Mouse (Mus musculus): Measurements from ENCODE around the gene Zfp652. TPM values are rescaled to one million over a fixed set of nuclear protein-coding genes. Genes with fewer than 3 reads are reported as not detected.

The Zfp652 gene
- polyA plus RNA-seq, 1 experiment from 2014 or later = 11.9 TPM

GRCm38 (mm10) chr11:95779366-95779765 lies 66.9 kb downstream of the Zfp652 start:
- Histone ChIP-seq H3K4me3 (ENCODE audit: low read depth, low read length) (no peak overlapping the region), H3K4me1 (replicated peaks; ENCODE audit: control insufficient read depth, insufficient read depth, low read length) (no peaks in the 10 kb centered on the region), H3K36me3 (ENCODE audit: control insufficient read depth, insufficient read depth, low read length) (no peaks in the 10 kb centered on the region), H3K4me2 (ENCODE audit: low read depth, low read length, severe bottlenecking) (no peak overlapping the region), H3K27ac (ENCODE audit: low read depth, low read length) (no peak overlapping the region), H3K9me3 (ENCODE audit: control insufficient read depth, low read length) (no peaks in the 10 kb centered on the region), H3K9ac (ENCODE audit: low read length) (no peak overlapping the region), H3K27me3 (ENCODE audit: control insufficient read depth, insufficient read depth, low read length) (no peaks in the 10 kb centered on the region)
- WGBS = 88% methylated on average over 4 of the region's 4 CpGs
- ATAC-seq (replicated peaks; ENCODE audit: low FRiP score) (no peak), DNase-seq (ENCODE audit: low spot score) (no peak)

- DNase-seq (ENCODE audit: low spot score) (no peak), ATAC-seq (replicated peaks; ENCODE audit: low FRiP score) (no peak)
- Histone ChIP-seq H3K9ac (ENCODE audit: low read length) (no peak overlapping the region), H3K36me3 (ENCODE audit: control insufficient read depth, insufficient read depth, low read length) (no peaks in the 10 kb centered on the region), H3K9me3 (ENCODE audit: control insufficient read depth, low read length) (no peaks in the 10 kb centered on the region; the same call in 1 of the 2 replicates), H3K27ac (ENCODE audit: low read depth, low read length) (no peak overlapping the region), H3K27me3 (ENCODE audit: control insufficient read depth, insufficient read depth, low read length) (no peaks in the 10 kb centered on the region), H3K4me1 (replicated peaks; ENCODE audit: control insufficient read depth, insufficient read depth, low read length) (no peaks in the 10 kb centered on the region), H3K4me2 (ENCODE audit: low read depth, low read length, severe bottlenecking) (no peak overlapping the region), H3K4me3 (ENCODE audit: low read depth, low read length) (no peak overlapping the region)
- WGBS = 94% methylated on average over 8 of the region's 8 CpGs
These were observed 68.0 kb downstream of the Zfp652 start for GRCm38 (mm10) chr11:95780480-95780879.

- Histone ChIP-seq H3K9ac (ENCODE audit: low read length) (no peak overlapping the region), H3K4me1 (replicated peaks; ENCODE audit: control insufficient read depth, insufficient read depth, low read length) (no peaks in the 10 kb centered on the region), H3K27me3 (ENCODE audit: control insufficient read depth, insufficient read depth, low read length) (no peaks in the 10 kb centered on the region), H3K36me3 (ENCODE audit: control insufficient read depth, insufficient read depth, low read length) (no peaks in the 10 kb centered on the region), H3K4me2 (ENCODE audit: low read depth, low read length, severe bottlenecking) (no peak overlapping the region), H3K27ac (ENCODE audit: low read depth, low read length) (no peak overlapping the region), H3K4me3 (ENCODE audit: low read depth, low read length) (no peak overlapping the region), H3K9me3 (ENCODE audit: control insufficient read depth, low read length) (no peaks in the 10 kb centered on the region; the same call in 1 of the 2 replicates)
- no peak for DNase-seq (ENCODE audit: low spot score)
- 84% methylated on average over 11 of the region's 11 CpGs for WGBS
- no peak for ATAC-seq (replicated peaks; ENCODE audit: low FRiP score)
These were observed 69.1 kb downstream of the Zfp652 start for GRCm38 (mm10) chr11:95781557-95781956.

GRCm38 (mm10) chr11:95783457-95783856 lies 71.0 kb downstream of the Zfp652 start:
- no peak overlapping the region for H3K4me2 ChIP-seq (ENCODE audit: low read depth, low read length, severe bottlenecking)
- H3K4me1 ChIP-seq (replicated peaks; ENCODE audit: control insufficient read depth, insufficient read depth, low read length) = no peaks in the 10 kb centered on the region
- DNase-seq (ENCODE audit: low spot score) (no peak), ATAC-seq (replicated peaks; ENCODE audit: low FRiP score) (no peak)
- 78% methylated on average over 4 of the region's 4 CpGs for WGBS
- no peak overlapping the region for H3K27ac ChIP-seq (ENCODE audit: low read depth, low read length)
- H3K27me3 ChIP-seq (ENCODE audit: control insufficient read depth, insufficient read depth, low read length) = no peaks in the 10 kb centered on the region
- no peaks in the 10 kb centered on the region for H3K36me3 ChIP-seq (ENCODE audit: control insufficient read depth, insufficient read depth, low read length)
- H3K4me3 ChIP-seq (ENCODE audit: low read depth, low read length) = no peak overlapping the region
- no peaks in the 10 kb centered on the region; the same call in 1 of the 2 replicates for H3K9me3 ChIP-seq (ENCODE audit: control insufficient read depth, low read length)
- no peak overlapping the region for H3K9ac ChIP-seq (ENCODE audit: low read length)

GRCm38 (mm10) chr11:95783958-95784357 lies 71.5 kb downstream of the Zfp652 start:
- H3K9me3 ChIP-seq (ENCODE audit: control insufficient read depth, low read length) = no peaks in the 10 kb centered on the region; the same call in 1 of the 2 replicates
- H3K27me3 ChIP-seq (ENCODE audit: control insufficient read depth, insufficient read depth, low read length) = no peaks in the 10 kb centered on the region
- no peak for ATAC-seq (replicated peaks; ENCODE audit: low FRiP score)
- no peaks in the 10 kb centered on the region for H3K36me3 ChIP-seq (ENCODE audit: control insufficient read depth, insufficient read depth, low read length)
- no peak for DNase-seq (ENCODE audit: low spot score)
- WGBS = 93% methylated on average over 9 of the region's 9 CpGs
- no peak overlapping the region for H3K4me2 ChIP-seq (ENCODE audit: low read depth, low read length, severe bottlenecking)
- H3K4me3 ChIP-seq (ENCODE audit: low read depth, low read length) = no peak overlapping the region
- no peaks in the 10 kb centered on the region for H3K4me1 ChIP-seq (replicated peaks; ENCODE audit: control insufficient read depth, insufficient read depth, low read length)
- H3K9ac ChIP-seq (ENCODE audit: low read length) = no peak overlapping the region
- H3K27ac ChIP-seq (ENCODE audit: low read depth, low read length) = no peak overlapping the region

- no peak overlapping the region for H3K4me3 ChIP-seq (ENCODE audit: low read depth, low read length)
- ATAC-seq (replicated peaks; ENCODE audit: low FRiP score) (no peak), DNase-seq (ENCODE audit: low spot score) (no peak)
- WGBS = 94% methylated on average over 4 of the region's 4 CpGs
- no peak overlapping the region for H3K27ac ChIP-seq (ENCODE audit: low read depth, low read length)
- no peak overlapping the region for H3K4me2 ChIP-seq (ENCODE audit: low read depth, low read length, severe bottlenecking)
- H3K9me3 ChIP-seq (ENCODE audit: control insufficient read depth, low read length) = no peaks in the 10 kb centered on the region; the same call in 1 of the 2 replicates
- H3K27me3 ChIP-seq (ENCODE audit: control insufficient read depth, insufficient read depth, low read length) = no peaks in the 10 kb centered on the region
- no peaks in the 10 kb centered on the region for H3K4me1 ChIP-seq (replicated peaks; ENCODE audit: control insufficient read depth, insufficient read depth, low read length)
- H3K9ac ChIP-seq (ENCODE audit: low read length) = no peak overlapping the region
- no peaks in the 10 kb centered on the region for H3K36me3 ChIP-seq (ENCODE audit: control insufficient read depth, insufficient read depth, low read length)
These were observed 73.2 kb downstream of the Zfp652 start for GRCm38 (mm10) chr11:95785675-95786074.

- 89% methylated on average over 6 of the region's 6 CpGs for WGBS
- DNase-seq (ENCODE audit: low spot score) (no peak), ATAC-seq (replicated peaks; ENCODE audit: low FRiP score) (no peak)
- Histone ChIP-seq H3K36me3 (ENCODE audit: control insufficient read depth, insufficient read depth, low read length) (no peaks in the 10 kb centered on the region), H3K4me2 (ENCODE audit: low read depth, low read length, severe bottlenecking) (no peak overlapping the region), H3K27ac (ENCODE audit: low read depth, low read length) (no peak overlapping the region), H3K4me3 (ENCODE audit: low read depth, low read length) (no peak overlapping the region), H3K9ac (ENCODE audit: low read length) (no peak overlapping the region), H3K27me3 (ENCODE audit: control insufficient read depth, insufficient read depth, low read length) (no peaks in the 10 kb centered on the region), H3K4me1 (replicated peaks; ENCODE audit: control insufficient read depth, insufficient read depth, low read length) (no peaks in the 10 kb centered on the region), H3K9me3 (ENCODE audit: control insufficient read depth, low read length) (no peaks in the 10 kb centered on the region; the same call in 1 of the 2 replicates)
These were observed 74.0 kb downstream of the Zfp652 start for GRCm38 (mm10) chr11:95786511-95786910.

- Histone ChIP-seq H3K9ac (ENCODE audit: low read length) (no peak overlapping the region), H3K36me3 (ENCODE audit: control insufficient read depth, insufficient read depth, low read length) (no peaks in the 10 kb centered on the region), H3K4me3 (ENCODE audit: low read depth, low read length) (no peak overlapping the region), H3K4me1 (replicated peaks; ENCODE audit: control insufficient read depth, insufficient read depth, low read length) (no peaks in the 10 kb centered on the region), H3K27me3 (ENCODE audit: control insufficient read depth, insufficient read depth, low read length) (no peaks in the 10 kb centered on the region), H3K27ac (ENCODE audit: low read depth, low read length) (no peak overlapping the region), H3K4me2 (ENCODE audit: low read depth, low read length, severe bottlenecking) (no peak overlapping the region), H3K9me3 (ENCODE audit: control insufficient read depth, low read length) (no peaks in the 10 kb centered on the region; the same call in 1 of the 2 replicates)
- no peak for ATAC-seq (replicated peaks; ENCODE audit: low FRiP score)
- no peak for DNase-seq (ENCODE audit: low spot score)
- WGBS = 88% methylated on average over 8 of the region's 8 CpGs
These were observed 77.0 kb downstream of the Zfp652 start for GRCm38 (mm10) chr11:95789451-95789891.

- no peak overlapping the region for H3K4me2 ChIP-seq (ENCODE audit: low read depth, low read length, severe bottlenecking)
- peaks cover 5% of the 10 kb centered on the region for H3K27me3 ChIP-seq (ENCODE audit: control insufficient read depth, insufficient read depth, low read length)
- H3K27ac ChIP-seq (ENCODE audit: low read depth, low read length) = no peak overlapping the region
- DNase-seq (ENCODE audit: low spot score) = no peak
- H3K4me3 ChIP-seq (ENCODE audit: low read depth, low read length) = no peak overlapping the region
- WGBS = 91% methylated on average over 13 of the region's 13 CpGs
- no peak overlapping the region for H3K9ac ChIP-seq (ENCODE audit: low read length)
- H3K9me3 ChIP-seq (ENCODE audit: control insufficient read depth, low read length) = no peaks in the 10 kb centered on the region
- H3K36me3 ChIP-seq (ENCODE audit: control insufficient read depth, insufficient read depth, low read length) = no peaks in the 10 kb centered on the region
- ATAC-seq (replicated peaks; ENCODE audit: low FRiP score) = no peak
- peaks cover 7% of the 10 kb centered on the region; the same call in 1 of the 2 replicates for H3K4me1 ChIP-seq (replicated peaks; ENCODE audit: control insufficient read depth, insufficient read depth, low read length)
These were observed 79.3 kb downstream of the Zfp652 start for GRCm38 (mm10) chr11:95791787-95792186.

All from forebrain, embryonic 11.5 days (tissue).